Mouse (Mus musculus): ENCODE data around the gene Nlrp1a. TPM values are rescaled to one million over a fixed set of nuclear protein-coding genes. Genes with fewer than 3 reads are reported as not detected.

Gene Nlrp1a
- polyA plus RNA-seq (2014; fragmentation: Nextera tagmentation; extraction: Ambion mirVana) = 0.16 TPM in 1 of 2 replicates, not detected in the other

DNA sequence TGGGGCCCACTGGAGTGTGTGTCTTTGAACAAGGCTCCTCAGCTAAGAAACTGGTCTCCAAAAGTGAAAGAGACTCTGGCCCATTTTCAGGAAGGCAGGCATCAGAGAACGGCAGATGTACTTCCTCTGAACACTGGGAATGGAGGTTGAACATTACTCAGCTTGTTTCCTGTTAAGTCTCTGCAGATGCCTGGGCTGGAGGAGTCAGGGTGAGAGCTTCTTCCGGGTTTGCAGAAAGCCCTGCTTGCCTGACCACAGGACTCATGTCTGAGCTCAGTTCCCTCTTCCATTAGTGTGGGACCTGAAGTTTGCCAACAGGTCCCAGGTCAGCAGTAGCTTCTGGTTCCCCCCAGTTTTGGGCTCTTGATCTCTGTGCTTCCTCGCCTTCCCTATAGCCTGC lies at the start of gene Nlrp1a:
TSS of gene Nlrp1a (minus strand) at position 44 of the 400 bp plus-strand sequence.
- ATAC-seq (ENCODE audit: low FRiP score, low TSS enrichment) = no peak

DNA sequence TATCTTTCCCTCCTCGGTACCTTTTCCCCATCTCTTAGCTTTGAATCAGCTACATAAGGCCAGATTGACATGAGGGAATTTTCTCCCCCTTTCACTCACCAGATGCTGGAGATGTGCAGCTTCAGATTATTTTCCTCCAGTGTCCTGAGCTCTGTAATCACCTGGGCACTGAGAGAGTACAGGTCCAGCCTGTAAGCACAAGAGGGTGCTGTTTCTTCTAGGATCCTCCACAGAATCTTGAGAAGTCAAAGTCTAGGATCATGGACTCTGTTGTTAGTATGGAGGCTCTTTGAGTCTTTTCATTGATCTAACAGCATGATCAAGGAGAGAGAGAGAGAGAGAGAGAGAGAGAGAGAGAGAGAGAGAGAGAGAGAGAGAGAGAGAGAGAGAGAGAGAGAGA lies 25.1 kb upstream of the Nlrp1a start:
- Histone ChIP-seq H3K27me3 (ENCODE audit: control insufficient read depth, insufficient read depth, low read length) (no peaks in the 10 kb centered on the region), H3K36me3 (ENCODE audit: control insufficient read depth, insufficient read depth, low read length) (no peaks in the 10 kb centered on the region), H3K4me3 (ENCODE audit: low read length) (no peak overlapping the region), H3K4me1 (ENCODE audit: control insufficient read depth, insufficient read depth, low read length) (no peaks in the 10 kb centered on the region), H3K9ac (ENCODE audit: low read depth, low read length) (no peak overlapping the region), H3K27ac (ENCODE audit: low read depth, low read length) (no peak overlapping the region), H3K4me2 (replicated peaks; ENCODE audit: low read depth, low read length) (no peak overlapping the region), H3K9me3 (ENCODE audit: control insufficient read depth, low read length) (no peaks in the 10 kb centered on the region)
- no peak for ATAC-seq (ENCODE audit: low FRiP score, low TSS enrichment)
- 83% methylated on average over 1 of the region's 1 CpGs for WGBS

More for the DNA sequence above, at the start of gene Nlrp1a:
- Histone ChIP-seq H3K4me3 (ENCODE audit: low read length) (no peak within 1 kb of the TSS), H3K9me3 (ENCODE audit: control insufficient read depth, low read length) (no peaks in the 10 kb centered on the region), H3K36me3 (ENCODE audit: control insufficient read depth, insufficient read depth, low read length) (no peaks in the 10 kb centered on the region), H3K9ac (ENCODE audit: low read depth, low read length) (no peak within 1 kb of the TSS), H3K4me2 (replicated peaks; ENCODE audit: low read depth, low read length) (no peak within 1 kb of the TSS), H3K27me3 (ENCODE audit: control insufficient read depth, insufficient read depth, low read length) (no peaks in the 10 kb centered on the region), H3K27ac (ENCODE audit: low read depth, low read length) (no peak within 1 kb of the TSS), H3K4me1 (ENCODE audit: control insufficient read depth, insufficient read depth, low read length) (no peaks in the 10 kb centered on the region)
- 67% methylated on average over 3 of the region's 3 CpGs for WGBS

DNA sequence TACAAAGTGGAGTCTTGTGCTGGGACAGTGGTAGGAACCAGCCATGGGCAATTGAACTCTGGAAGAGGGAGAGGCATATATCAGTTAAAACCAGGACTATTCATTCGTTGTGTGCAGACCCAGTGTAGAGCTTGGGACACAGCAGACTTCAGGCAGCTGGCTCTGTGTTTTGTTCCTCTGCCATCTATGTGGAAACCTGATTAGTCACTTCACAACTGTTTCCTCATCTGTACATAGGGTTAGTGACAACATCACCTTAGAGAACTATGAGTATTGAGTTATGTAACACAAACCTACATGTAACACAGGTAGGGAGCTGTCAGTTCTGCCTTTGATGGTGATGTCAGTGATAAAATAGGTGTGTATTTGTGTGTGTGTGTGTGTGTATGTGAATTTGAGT lies 19.6 kb upstream of the Nlrp1a start:
- no peak overlapping the region for H3K4me2 ChIP-seq (replicated peaks; ENCODE audit: low read depth, low read length)
- no peak overlapping the region for H3K9ac ChIP-seq (ENCODE audit: low read depth, low read length)
- no peaks in the 10 kb centered on the region for H3K36me3 ChIP-seq (ENCODE audit: control insufficient read depth, insufficient read depth, low read length)
- no peaks in the 10 kb centered on the region for H3K4me1 ChIP-seq (ENCODE audit: control insufficient read depth, insufficient read depth, low read length)
- no peak overlapping the region for H3K27ac ChIP-seq (ENCODE audit: low read depth, low read length)
- H3K9me3 ChIP-seq (ENCODE audit: control insufficient read depth, low read length) = no peaks in the 10 kb centered on the region
- no peak overlapping the region for H3K4me3 ChIP-seq (ENCODE audit: low read length)
- H3K27me3 ChIP-seq (ENCODE audit: control insufficient read depth, insufficient read depth, low read length) = no peaks in the 10 kb centered on the region
- ATAC-seq (ENCODE audit: low FRiP score, low TSS enrichment) = no peak
- 73% methylated on average over 1 of the region's 1 CpGs for WGBS

DNA sequence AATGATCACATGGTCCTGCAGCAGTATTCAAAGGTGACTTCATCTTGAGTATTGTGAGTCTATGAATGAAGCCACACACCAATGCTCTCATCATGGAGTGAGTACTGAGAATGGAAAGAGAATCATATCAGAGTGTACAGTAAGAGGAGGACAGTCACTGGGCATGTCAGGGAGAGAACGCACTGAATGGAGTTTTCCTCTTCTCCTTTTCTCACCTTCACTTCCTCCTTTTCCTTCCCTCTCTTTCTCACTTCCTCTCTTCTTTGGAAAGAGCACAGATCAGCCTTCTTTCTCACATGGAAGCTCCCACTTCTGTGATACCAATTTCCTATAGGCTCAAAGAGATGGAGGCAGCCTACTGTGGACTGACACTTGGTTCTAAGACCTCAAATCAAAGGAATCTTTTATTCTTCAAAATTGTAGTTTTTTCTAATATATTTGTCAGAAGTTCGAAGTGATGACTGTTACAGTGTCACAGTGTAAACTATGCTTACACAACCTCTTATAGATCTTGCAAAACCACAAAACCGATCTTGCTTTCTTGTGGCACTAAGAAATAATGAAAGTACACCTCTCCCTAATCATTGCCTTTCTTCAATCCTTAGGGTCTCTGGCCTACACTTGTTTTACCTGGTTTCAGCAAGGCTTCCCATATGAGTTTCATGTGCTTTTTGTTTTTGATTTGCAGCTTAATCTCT lies 15.1 kb upstream of the Nlrp1a start:
- no peak for ATAC-seq (ENCODE audit: low FRiP score, low TSS enrichment)
- Histone ChIP-seq H3K36me3 (ENCODE audit: control insufficient read depth, insufficient read depth, low read length) (no peaks in the 10 kb centered on the region), H3K27me3 (ENCODE audit: control insufficient read depth, insufficient read depth, low read length) (no peaks in the 10 kb centered on the region), H3K4me3 (ENCODE audit: low read length) (no peak overlapping the region), H3K4me2 (replicated peaks; ENCODE audit: low read depth, low read length) (no peak overlapping the region), H3K9me3 (ENCODE audit: control insufficient read depth, low read length) (no peaks in the 10 kb centered on the region), H3K4me1 (ENCODE audit: control insufficient read depth, insufficient read depth, low read length) (no peaks in the 10 kb centered on the region), H3K9ac (ENCODE audit: low read depth, low read length) (no peak overlapping the region), H3K27ac (ENCODE audit: low read depth, low read length) (no peak overlapping the region)
- 81% methylated on average over 3 of the region's 3 CpGs for WGBS

DNA sequence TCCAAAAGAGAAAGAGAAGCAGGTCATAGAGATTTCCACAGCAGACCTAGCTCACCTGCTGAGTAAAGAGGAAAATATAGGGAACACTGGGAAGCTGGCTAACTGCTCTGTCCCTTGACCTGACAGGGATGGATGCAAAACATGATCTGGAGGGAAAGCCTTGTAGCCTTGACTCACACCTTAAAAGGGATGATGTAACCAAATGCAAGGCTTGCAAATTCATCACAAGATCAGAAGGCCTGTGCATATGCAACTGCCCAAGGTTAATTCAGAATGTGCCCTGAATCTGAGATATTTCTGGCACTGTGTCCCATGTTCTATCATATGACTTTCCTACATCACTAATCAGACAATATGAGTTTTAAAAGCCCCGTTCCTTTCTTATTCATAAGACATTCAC lies 10.8 kb upstream of the Nlrp1a start:
- no peaks in the 10 kb centered on the region for H3K4me1 ChIP-seq (ENCODE audit: control insufficient read depth, insufficient read depth, low read length)
- no peaks in the 10 kb centered on the region for H3K36me3 ChIP-seq (ENCODE audit: control insufficient read depth, insufficient read depth, low read length)
- no peak overlapping the region for H3K27ac ChIP-seq (ENCODE audit: low read depth, low read length)
- H3K9me3 ChIP-seq (ENCODE audit: control insufficient read depth, low read length) = no peaks in the 10 kb centered on the region
- H3K4me3 ChIP-seq (ENCODE audit: low read length) = no peak overlapping the region
- no peaks in the 10 kb centered on the region for H3K27me3 ChIP-seq (ENCODE audit: control insufficient read depth, insufficient read depth, low read length)
- no peak overlapping the region for H3K9ac ChIP-seq (ENCODE audit: low read depth, low read length)
- no peak overlapping the region for H3K4me2 ChIP-seq (replicated peaks; ENCODE audit: low read depth, low read length)
- 93% methylated on average over 1 of the region's 1 CpGs for WGBS
- no peak for ATAC-seq (ENCODE audit: low FRiP score, low TSS enrichment)

DNA sequence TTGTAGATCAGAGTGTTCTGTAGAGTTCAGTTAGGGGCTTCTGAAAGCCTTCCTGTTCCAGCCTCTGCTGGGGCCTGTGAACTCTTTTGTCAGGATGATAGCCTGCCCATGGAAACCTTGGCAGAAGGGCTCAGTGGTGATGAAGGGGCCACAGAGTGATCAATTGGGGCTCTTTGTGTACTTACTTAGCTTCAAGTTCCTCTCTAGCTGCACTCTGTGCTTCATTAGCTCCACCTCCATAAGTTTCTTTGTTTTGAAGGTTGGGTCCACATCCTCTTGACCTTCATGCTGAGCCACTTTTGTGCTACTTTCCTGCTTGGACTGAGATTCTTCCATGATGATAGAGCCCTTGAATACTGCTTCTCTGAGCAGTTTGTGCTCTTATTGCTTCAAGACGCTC lies 2.5 kb downstream of the Nlrp1a start:
- 91% methylated on average over 1 of the region's 1 CpGs for WGBS
- no peaks in the 10 kb centered on the region for H3K36me3 ChIP-seq (ENCODE audit: control insufficient read depth, insufficient read depth, low read length)

DNA sequence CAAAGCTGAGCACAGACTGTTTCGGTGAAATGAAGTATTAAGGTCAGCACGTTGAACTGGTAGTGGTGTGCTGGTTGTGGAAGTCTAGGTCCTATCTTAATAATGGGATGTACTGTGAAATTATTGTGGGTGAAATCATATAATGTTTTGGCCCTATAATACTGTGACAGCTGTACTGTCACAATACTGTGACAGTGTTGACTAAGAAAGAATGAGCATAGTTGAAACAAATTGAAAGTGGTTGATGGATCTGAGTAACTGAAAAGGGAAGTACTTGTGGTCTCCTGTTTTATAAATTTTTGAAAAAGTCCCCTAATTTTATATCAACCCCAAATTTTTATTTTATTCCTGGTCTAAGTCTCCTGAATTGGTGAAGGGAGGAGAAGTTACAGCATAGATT lies 37.4 kb downstream of the Nlrp1a start:
- no peak overlapping the region for H3K9ac ChIP-seq (ENCODE audit: low read depth, low read length)
- no peak overlapping the region for H3K27ac ChIP-seq (ENCODE audit: low read depth, low read length)
- H3K4me2 ChIP-seq (replicated peaks; ENCODE audit: low read depth, low read length) = no peak overlapping the region
- no peaks in the 10 kb centered on the region for H3K27me3 ChIP-seq (ENCODE audit: control insufficient read depth, insufficient read depth, low read length)
- H3K9me3 ChIP-seq (ENCODE audit: control insufficient read depth, low read length) = no peaks in the 10 kb centered on the region
- H3K4me1 ChIP-seq (ENCODE audit: control insufficient read depth, insufficient read depth, low read length) = no peaks in the 10 kb centered on the region
- H3K36me3 ChIP-seq (ENCODE audit: control insufficient read depth, insufficient read depth, low read length) = no peaks in the 10 kb centered on the region
- WGBS = 71% methylated on average over 2 of the region's 2 CpGs
- H3K4me3 ChIP-seq (ENCODE audit: low read length) = no peak overlapping the region
- ATAC-seq (ENCODE audit: low FRiP score, low TSS enrichment) = no peak

More for the DNA sequence above, 2.5 kb downstream of the Nlrp1a start:
- H3K4me1 ChIP-seq (ENCODE audit: control insufficient read depth, insufficient read depth, low read length) = no peaks in the 10 kb centered on the region
- no peak overlapping the region for H3K4me3 ChIP-seq (ENCODE audit: low read length)
- H3K4me2 ChIP-seq (replicated peaks; ENCODE audit: low read depth, low read length) = no peak overlapping the region
- no peak overlapping the region for H3K9ac ChIP-seq (ENCODE audit: low read depth, low read length)
- H3K27me3 ChIP-seq (ENCODE audit: control insufficient read depth, insufficient read depth, low read length) = no peaks in the 10 kb centered on the region
- H3K27ac ChIP-seq (ENCODE audit: low read depth, low read length) = no peak overlapping the region
- ATAC-seq (ENCODE audit: low FRiP score, low TSS enrichment) = no peak
- H3K9me3 ChIP-seq (ENCODE audit: control insufficient read depth, low read length) = no peaks in the 10 kb centered on the region

DNA sequence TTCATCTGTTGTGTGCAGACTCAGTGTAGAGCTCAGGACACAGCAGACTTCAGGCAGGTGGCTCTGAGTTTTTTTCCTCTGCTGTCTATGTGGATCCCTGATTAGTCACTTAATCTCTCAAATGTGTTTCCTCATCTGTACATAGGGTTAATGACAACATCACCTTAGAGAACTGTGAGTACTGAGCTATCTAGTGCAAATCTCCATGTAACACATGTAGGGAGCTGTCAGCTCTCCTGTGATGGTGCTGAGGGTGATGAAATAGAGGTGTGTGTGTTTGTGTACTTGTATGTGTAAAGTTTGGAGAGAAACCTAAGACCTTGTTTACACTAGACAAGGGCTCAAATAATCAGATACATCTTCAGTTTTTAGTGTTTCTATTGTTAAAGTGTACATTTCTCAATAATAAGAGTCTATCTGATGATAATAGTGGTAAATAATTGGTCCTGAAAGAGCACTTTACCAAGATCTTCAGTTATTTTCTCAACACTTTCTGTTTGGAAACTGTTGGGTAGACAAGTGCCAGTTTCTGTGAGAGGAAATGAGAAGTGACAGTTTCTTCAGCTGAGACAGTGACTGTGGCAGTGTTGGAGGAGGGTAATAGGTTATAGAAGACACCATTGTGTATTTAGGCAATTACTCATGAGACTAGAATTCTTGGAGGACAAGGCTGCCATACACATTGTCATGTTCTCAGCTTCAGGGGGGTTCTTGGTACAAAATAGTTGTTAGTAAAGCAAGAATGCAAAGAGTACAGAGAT lies 38.1 kb downstream of the Nlrp1a start:
- no peak for ATAC-seq (ENCODE audit: low FRiP score, low TSS enrichment)
- Histone ChIP-seq H3K27ac (ENCODE audit: low read depth, low read length) (no peak overlapping the region), H3K4me3 (ENCODE audit: low read length) (no peak overlapping the region), H3K9ac (ENCODE audit: low read depth, low read length) (no peak overlapping the region), H3K9me3 (ENCODE audit: control insufficient read depth, low read length) (no peaks in the 10 kb centered on the region), H3K27me3 (ENCODE audit: control insufficient read depth, insufficient read depth, low read length) (no peaks in the 10 kb centered on the region), H3K4me1 (ENCODE audit: control insufficient read depth, insufficient read depth, low read length) (no peaks in the 10 kb centered on the region), H3K36me3 (ENCODE audit: control insufficient read depth, insufficient read depth, low read length) (no peaks in the 10 kb centered on the region), H3K4me2 (replicated peaks; ENCODE audit: low read depth, low read length) (no peak overlapping the region)

DNA sequence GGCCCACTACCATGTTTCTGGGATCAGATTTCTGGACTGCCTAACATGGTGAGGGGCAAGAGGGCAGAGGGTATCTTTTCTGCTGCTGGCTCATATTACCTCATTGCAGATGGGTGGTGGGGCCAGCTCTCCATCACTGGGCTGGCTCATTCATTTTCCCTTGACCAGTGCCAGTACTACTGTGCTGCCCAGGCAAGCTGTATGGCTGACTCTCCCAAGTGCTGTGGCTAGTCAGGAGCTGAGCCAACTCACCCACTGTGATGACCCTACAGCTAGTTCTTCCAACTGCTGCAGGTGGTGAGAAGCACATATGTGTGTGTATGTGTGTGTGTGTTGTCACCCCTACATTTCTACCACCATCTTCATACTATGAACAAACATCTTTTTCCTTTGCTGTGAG lies 40.6 kb downstream of the Nlrp1a start:
- Histone ChIP-seq H3K4me2 (replicated peaks; ENCODE audit: low read depth, low read length) (no peak overlapping the region), H3K9me3 (ENCODE audit: control insufficient read depth, low read length) (no peaks in the 10 kb centered on the region), H3K9ac (ENCODE audit: low read depth, low read length) (no peak overlapping the region), H3K36me3 (ENCODE audit: control insufficient read depth, insufficient read depth, low read length) (no peaks in the 10 kb centered on the region), H3K27me3 (ENCODE audit: control insufficient read depth, insufficient read depth, low read length) (no peaks in the 10 kb centered on the region), H3K4me3 (ENCODE audit: low read length) (no peak overlapping the region), H3K4me1 (ENCODE audit: control insufficient read depth, insufficient read depth, low read length) (no peaks in the 10 kb centered on the region), H3K27ac (ENCODE audit: low read depth, low read length) (no peak overlapping the region)
- no peak for ATAC-seq (ENCODE audit: low FRiP score, low TSS enrichment)

All from kidney, embryonic 14.5 days (tissue).